Mouse (Mus musculus) limb, embryonic 15.5 days (tissue): ENCODE measurements around the gene Hoxc10. TPM values are rescaled to one million over a fixed set of nuclear protein-coding genes. Genes with fewer than 3 reads are reported as not detected.
A peak's percentile ranks its signal among the peaks of the same experiment; 100 is the strongest.

Experiments used
- ATAC-seq: fragments of 200-750 bp; cut with Nextera tagmentation; 2 replicates; pipeline ENCODE4 v1.8.0; 2017; ENCODE audit warnings: low read depth, moderate TSS enrichment; ENCODE audit not compliant: insufficient number of reproducible peaks, low FRiP score, low TSS enrichment
- H3K27ac ChIP-seq: fragments of 300-500 bp; sonication (generic); 2 replicates; pipeline ENCODE4 v1.5.1; 2015; ENCODE audit warnings: moderate library complexity, mild to moderate bottlenecking, inconsistent platforms
- H3K27me3 ChIP-seq: fragments of 300-500 bp; sonication (generic); 2 replicates; pipeline ENCODE4 v1.6.1; 2015; ENCODE audit warnings: inconsistent platforms
- H3K36me3 ChIP-seq: fragments of 300-500 bp; sonication (generic); 2 replicates; pipeline ENCODE4 v1.6.1; 2015; ENCODE audit warnings: inconsistent platforms
- H3K4me1 ChIP-seq: fragments of 300-500 bp; sonication (generic); 2 replicates; pipeline ENCODE4 v1.6.1; 2015; ENCODE audit warnings: inconsistent platforms
- H3K4me2 ChIP-seq: fragments of 300-500 bp; sonication (generic); 2 replicates; pipeline ENCODE4 v1.6.1; 2015; ENCODE audit warnings: mild to moderate bottlenecking, inconsistent platforms
- H3K4me3 ChIP-seq: fragments of 300-500 bp; sonication (generic); 2 replicates; pipeline ENCODE4 v1.5.1; 2015; ENCODE audit warnings: mild to moderate bottlenecking, inconsistent platforms
- H3K9ac ChIP-seq: fragments of 300-500 bp; sonication (generic); 2 replicates; pipeline ENCODE4 v1.6.1; 2015; ENCODE audit warnings: inconsistent platforms
- H3K9me3 ChIP-seq: fragments of 300-500 bp; sonication (generic); 2 replicates; pipeline ENCODE4 v1.6.1; 2016; ENCODE audit warnings: inconsistent platforms
- WGBS: fragments of 180-500 bp; shearing (Covaris S2); methylation state at CpG from one replicate; pipeline ENCODE4 v1.1.7; 2015; 5-methylcytosine and 5-hydroxymethylcytosine counted together
- polyA plus RNA-seq: library from polyadenylated mRNA; unstranded; fragments of >200 nt; fragmentation: Nextera tagmentation; extraction: Ambion mirVana; gene quantifications from 2 replicates; pipeline ENCODE4 v1.2.1, GENCODE M21; 2015

Hoxc10 gene
- polyA plus RNA-seq, 1 experiment from 2014 or later, result 5.6 TPM

DNA sequence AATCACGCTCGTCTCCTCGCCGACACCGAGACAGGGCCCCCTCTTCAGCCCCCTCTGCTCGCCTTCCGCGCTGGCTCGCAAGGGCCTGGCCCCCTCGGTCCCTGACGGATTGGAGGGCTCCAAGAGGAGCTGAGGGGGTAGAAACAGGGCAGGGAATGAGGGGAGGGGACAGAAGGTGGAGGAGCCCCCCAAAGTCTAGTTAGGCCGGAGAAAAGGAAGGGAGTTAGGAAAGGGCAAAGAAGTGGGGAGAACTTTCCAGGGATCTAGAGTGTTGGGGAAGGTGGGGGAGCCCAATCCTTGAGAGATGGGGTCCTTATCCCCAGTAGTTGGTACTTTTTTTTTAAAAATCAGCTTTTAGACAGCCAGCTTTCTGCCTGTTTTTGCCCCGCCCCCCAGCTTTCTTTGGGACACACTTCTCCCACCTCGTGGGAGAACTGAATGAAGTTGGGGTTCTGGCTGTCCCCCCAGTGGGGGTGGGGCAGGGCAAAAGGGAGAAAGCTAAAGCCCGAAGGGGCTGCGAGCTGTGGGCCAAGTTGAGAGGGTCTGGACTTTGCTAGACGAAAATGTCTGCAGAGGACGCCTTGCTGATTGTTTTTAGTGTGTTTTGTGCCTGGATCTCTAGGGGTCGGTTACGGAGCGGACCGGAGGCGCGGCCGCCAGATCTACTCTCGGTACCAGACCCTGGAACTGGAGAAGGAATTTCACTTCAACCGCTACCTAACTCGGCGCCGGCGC lies 43.7 kb downstream of the Hoxc10 start:
- 16% methylated on average over 31 of the region's 31 CpGs for WGBS
- no peak overlapping the region for H3K9ac ChIP-seq
- H3K9me3 ChIP-seq, result no peaks in the 10 kb centered on the region
- peak overlapping the region; percentile 35 for H3K4me2 ChIP-seq
- peak overlapping the region; percentile 21 for H3K4me3 ChIP-seq
- peaks cover 52% of the 10 kb centered on the region for H3K4me1 ChIP-seq
- no peak for ATAC-seq
- H3K36me3 ChIP-seq, result no peaks in the 10 kb centered on the region
- H3K27me3 ChIP-seq, result peaks cover 96% of the 10 kb centered on the region
- no peak overlapping the region; the same call in 1 of the 2 replicates for H3K27ac ChIP-seq

DNA sequence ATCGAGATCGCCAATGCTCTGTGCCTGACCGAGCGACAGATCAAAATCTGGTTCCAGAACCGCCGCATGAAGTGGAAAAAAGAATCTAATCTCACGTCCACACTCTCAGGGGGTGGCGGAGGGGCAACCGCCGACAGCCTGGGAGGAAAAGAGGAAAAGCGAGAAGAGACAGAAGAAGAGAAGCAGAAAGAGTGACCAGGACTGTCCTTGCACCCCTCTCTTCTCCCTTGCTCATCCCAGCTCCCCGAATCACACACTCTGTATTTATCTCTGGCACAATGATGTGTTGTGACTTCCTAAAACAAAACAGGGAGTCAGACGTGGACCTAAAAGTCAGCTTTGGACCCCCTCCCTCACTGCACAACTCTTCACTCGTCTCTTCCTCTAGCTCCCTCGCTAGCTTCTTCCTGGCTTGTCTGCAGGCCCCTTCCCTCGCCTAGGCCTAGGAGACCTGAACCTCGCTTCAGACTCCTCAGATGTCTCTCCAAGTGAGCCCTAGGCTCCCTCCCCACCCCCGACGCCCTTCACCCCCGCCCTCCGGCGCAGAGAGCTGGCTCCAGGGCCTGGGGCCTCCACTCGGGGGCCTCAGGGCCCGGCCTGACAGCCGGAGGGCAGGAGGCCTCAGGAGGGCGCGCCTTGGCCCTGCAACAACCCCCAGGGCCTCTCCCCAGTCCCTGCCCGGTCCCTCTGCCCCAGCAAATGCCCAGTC lies 44.4 kb downstream of the Hoxc10 start:
- Histone ChIP-seq H3K9ac (no peak overlapping the region), H3K36me3 (no peaks in the 10 kb centered on the region), H3K4me1 (peaks cover 52% of the 10 kb centered on the region), H3K27ac (no peak overlapping the region), H3K4me3 (peak overlapping the region; percentile 21; the same call in 1 of the 2 replicates), H3K4me2 (peak overlapping the region; percentile 35; the same call in 1 of the 2 replicates), H3K9me3 (no peaks in the 10 kb centered on the region), H3K27me3 (peaks cover 96% of the 10 kb centered on the region)
- no peak for ATAC-seq
- 22% methylated on average over 28 of the region's 28 CpGs for WGBS

DNA sequence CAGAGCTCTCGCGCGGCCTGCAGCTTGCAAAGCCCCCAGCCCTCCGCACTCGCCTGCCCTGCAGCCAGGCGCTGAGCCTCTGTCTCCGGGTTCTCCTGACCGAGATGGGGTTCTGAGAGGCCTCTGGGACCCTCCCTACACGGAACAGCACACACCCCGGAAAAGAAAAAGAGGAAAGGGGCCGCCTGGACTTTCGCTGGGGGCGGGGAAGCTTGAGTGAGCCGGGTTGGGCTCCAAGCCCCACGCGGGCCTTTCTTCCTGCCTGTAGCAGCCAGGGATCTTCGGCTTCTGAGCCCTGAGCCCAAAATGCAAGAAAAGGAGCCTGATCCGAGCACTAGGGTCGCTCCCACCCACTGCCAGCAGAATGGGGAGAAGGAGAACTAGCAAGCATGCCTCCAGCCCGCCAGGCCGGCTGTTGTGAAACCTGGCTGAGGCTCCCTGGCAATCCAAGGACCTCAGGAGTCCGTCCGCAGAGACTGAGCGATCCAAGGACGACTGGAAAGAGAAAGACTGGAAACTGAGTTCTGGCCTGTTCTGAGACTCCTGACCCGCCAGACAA lies 45.4 kb downstream of the Hoxc10 start:
- no peak overlapping the region for H3K27ac ChIP-seq
- H3K9me3 ChIP-seq, result no peaks in the 10 kb centered on the region
- ATAC-seq, result no peak
- no peaks in the 10 kb centered on the region for H3K36me3 ChIP-seq
- H3K4me3 ChIP-seq, result no peak overlapping the region
- WGBS, result 25% methylated on average over 26 of the region's 26 CpGs
- peaks cover 96% of the 10 kb centered on the region for H3K27me3 ChIP-seq
- peaks cover 53% of the 10 kb centered on the region for H3K4me1 ChIP-seq
- H3K4me2 ChIP-seq, result no peak overlapping the region
- H3K9ac ChIP-seq, result no peak overlapping the region

DNA sequence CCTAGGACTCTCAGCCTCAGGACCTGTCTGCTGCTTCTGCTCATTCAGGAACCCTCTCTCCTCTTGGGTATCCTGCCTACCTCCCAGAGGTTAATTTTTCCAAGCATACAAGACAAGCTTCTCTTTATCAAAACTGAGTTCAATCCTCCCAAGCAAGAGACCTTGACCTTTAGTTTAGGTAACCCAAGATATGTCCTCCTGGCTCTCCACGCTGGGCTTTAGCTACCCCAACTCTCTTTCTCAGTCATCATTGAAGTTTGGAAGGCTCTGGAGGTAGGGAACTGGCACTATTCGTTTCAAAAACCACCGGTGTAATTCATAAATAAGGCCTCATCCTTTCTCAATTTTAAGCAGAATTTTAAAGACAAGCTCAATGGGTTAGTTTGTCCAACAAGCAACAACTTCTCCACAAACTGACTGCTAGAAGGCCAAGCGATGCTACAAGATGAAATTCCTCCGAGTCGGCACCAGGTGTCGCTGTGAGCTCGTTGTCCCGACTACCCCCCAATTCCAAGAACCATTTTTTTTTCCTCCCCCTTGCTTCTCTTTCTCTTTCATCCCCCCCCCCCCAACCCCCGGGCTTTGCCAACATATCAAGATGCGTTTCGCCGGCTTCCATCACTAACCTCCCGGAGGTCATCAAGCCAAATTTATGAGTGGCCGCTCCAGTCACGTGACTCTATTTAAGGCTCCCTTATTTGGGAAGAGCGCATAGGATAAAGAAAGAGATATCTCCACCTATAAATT lies 46.8 kb downstream of the Hoxc10 start:
- WGBS, result 5% methylated on average over 17 of the region's 17 CpGs
- ATAC-seq, result no peak
- peaks cover 50% of the 10 kb centered on the region for H3K4me1 ChIP-seq

DNA sequence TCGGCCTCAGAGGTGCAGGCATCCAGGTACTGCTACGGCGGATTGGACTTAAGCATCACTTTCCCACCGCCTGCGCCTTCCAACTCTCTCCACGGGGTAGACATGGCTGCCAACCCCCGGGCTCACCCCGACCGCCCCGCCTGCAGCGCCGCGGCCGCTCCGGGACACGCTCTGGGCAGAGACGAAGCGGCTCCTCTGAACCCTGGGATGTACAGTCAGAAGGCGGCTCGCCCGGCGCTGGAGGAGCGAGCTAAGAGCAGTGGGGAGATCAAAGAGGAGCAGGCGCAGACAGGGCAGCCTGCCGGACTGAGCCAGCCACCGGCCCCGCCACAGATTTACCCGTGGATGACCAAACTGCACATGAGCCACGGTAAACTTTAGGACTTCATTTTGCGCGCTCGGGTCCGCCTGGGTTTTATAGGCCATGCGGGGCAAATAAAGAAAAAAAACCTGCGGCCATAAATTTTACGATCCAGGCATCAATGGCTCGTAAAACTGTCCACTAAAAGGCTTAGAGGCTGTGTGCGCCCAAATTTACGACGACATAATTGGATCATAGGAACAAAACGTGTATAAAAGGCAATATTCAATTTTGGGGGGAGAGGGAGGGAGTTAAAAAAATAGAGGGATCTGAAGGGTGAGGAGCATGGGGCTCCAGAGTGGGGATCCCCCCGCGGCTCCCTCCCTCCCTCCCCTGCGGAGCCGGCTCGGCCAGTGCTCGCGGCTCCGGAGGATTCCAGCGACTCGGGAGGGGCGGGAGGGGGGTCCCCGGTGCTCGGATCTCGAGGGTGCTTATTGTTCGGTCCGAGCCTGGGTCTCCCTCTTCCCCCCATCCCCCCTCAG lies 47.8 kb downstream of the Hoxc10 start:
- peak overlapping the region; percentile 36 for H3K4me3 ChIP-seq
- ATAC-seq, result peak; percentile 50
- H3K9me3 ChIP-seq, result no peaks in the 10 kb centered on the region
- WGBS, result under 1% methylated on average over 48 of the region's 57 CpGs
- peaks cover 97% of the 10 kb centered on the region for H3K27me3 ChIP-seq
- H3K27ac ChIP-seq, result peak overlapping the region; percentile 47
- no peak overlapping the region for H3K9ac ChIP-seq
- peaks cover 49% of the 10 kb centered on the region for H3K4me1 ChIP-seq
- H3K36me3 ChIP-seq, result no peaks in the 10 kb centered on the region
- peak overlapping the region; percentile 69 for H3K4me2 ChIP-seq

More for the DNA sequence above, 46.8 kb downstream of the Hoxc10 start:
- Histone ChIP-seq H3K4me2 (peak overlapping the region; percentile 69), H3K9me3 (no peaks in the 10 kb centered on the region), H3K9ac (no peak overlapping the region), H3K4me3 (peak overlapping the region; percentile 36), H3K27ac (no peak overlapping the region), H3K36me3 (no peaks in the 10 kb centered on the region), H3K27me3 (peaks cover 97% of the 10 kb centered on the region)

DNA sequence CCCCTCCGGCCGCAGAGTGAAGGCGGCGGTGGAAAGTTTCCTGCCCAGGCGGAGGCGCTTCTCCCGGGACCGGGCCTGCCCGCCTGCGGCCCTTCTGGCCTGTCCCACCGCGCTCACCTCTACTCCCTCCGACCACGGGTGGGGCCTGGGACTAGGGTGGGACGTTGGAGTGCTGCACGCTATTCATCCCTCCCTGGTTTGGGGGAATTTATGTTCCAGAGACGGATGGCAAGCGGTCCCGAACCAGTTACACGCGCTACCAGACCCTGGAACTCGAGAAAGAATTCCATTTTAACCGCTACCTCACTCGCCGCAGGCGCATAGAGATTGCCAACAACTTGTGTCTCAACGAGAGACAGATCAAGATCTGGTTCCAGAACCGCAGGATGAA lies 48.4 kb downstream of the Hoxc10 start:
- Histone ChIP-seq H3K9me3 (no peaks in the 10 kb centered on the region), H3K36me3 (no peaks in the 10 kb centered on the region), H3K27ac (peak overlapping the region; percentile 14), H3K4me1 (peaks cover 43% of the 10 kb centered on the region), H3K27me3 (peaks cover 97% of the 10 kb centered on the region), H3K4me2 (peak overlapping the region; percentile 69), H3K4me3 (peak overlapping the region; percentile 36), H3K9ac (no peak overlapping the region)
- no peak for ATAC-seq
- WGBS, result 4% methylated on average over 26 of the region's 28 CpGs

DNA sequence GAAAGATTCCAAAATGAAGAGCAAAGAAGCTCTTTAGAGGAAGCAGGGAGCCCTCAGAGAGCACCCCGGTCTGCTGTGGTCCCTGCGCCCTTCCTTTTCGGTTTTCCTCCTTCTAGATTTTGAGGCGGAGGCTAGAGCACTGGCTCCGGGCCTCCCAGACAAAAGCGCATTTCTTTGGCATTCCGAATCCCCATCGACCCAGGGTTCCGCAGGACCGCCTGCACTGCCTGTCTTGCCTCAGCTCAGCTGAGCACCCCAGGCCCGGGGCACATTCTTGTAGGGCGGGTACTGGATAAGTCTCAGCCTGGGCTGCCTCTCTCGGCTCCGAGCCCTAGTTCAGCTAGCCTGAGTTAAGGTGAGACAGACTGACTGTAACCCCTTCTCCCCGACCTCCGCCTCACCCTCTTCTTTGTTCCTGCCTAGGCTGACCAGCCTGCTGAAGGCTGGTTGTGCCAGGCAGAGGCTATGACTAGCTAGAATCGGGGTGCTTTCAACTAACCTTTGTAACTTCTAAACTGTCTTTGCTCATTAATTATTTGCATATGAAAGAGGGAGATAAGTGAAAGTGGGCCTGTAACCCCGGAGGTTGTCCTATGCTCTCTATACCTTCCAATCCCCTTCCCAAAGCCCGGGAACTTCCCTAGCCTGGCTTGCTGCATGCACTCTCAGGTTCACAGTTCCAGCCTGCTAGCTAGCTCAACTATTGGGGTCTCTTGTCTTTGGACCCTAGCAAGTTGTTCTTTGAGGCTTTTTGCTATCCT lies 49.0 kb downstream of the Hoxc10 start:
- no peaks in the 10 kb centered on the region for H3K9me3 ChIP-seq
- no peak overlapping the region for H3K4me3 ChIP-seq
- H3K9ac ChIP-seq, result no peak overlapping the region
- H3K27me3 ChIP-seq, result peaks cover 97% of the 10 kb centered on the region
- H3K4me1 ChIP-seq, result peaks cover 37% of the 10 kb centered on the region
- H3K36me3 ChIP-seq, result no peaks in the 10 kb centered on the region
- ATAC-seq, result no peak
- peak overlapping the region; percentile 69; the same call in 1 of the 2 replicates for H3K4me2 ChIP-seq
- no peak overlapping the region for H3K27ac ChIP-seq
- WGBS, result 13% methylated on average over 19 of the region's 19 CpGs

DNA sequence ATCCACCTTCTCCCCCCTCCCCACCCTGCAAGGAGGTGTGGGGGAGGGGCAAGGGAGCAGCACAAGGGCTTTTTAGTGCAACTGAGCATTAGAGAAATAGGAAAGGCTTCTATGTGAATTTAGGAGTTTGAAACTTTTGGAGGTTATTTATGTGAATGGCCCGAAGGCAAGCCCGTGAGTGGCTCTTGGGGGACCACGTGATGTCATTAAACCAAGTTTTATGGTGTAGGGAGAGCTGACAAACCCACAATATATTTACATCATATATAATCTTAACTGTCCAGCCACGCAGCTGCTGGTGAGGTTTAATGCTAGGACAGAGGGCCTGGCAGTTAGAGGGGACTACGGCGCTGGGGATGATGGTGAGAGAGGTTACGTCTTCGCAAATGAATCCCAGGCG lies 52.0 kb downstream of the Hoxc10 start, which contains the start of gene Hoxc4:
TSS of gene Hoxc4 (plus strand) at position 299 of the 400 bp plus-strand sequence.
- WGBS, result 24% methylated on average over 9 of the region's 9 CpGs
- Histone ChIP-seq H3K36me3 (no peaks in the 10 kb centered on the region), H3K4me2 (no peak within 1 kb of the TSS), H3K27me3 (peaks cover 97% of the 10 kb centered on the region), H3K4me1 (peaks cover 22% of the 10 kb centered on the region), H3K4me3 (no peak within 1 kb of the TSS), H3K27ac (no peak within 1 kb of the TSS), H3K9ac (no peak within 1 kb of the TSS), H3K9me3 (no peaks in the 10 kb centered on the region)
- no peak for ATAC-seq

DNA sequence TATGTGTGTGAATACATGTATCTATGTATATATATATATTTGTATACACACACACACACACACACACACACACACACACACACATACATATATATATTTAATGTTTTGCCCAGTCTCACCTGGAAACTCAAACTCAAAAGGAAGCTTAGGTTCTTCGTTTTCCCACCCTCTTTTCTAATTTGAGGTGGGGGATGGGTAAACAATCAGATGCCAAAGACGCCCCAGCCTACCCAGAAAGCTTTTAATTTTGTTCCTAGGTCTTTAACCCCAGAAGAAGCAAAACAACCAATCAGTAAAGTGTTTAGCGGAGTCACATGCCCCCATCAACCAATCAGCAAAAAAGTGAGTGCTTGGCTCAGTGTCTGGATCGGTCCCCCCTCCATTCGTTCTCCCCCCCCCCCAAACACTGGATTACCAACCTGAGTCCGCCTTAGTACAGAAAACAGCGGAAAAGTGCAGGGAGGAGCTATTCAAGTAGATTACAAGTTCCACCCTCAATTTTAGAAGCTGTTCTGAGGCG lies 54.4 kb downstream of the Hoxc10 start:
- Histone ChIP-seq H3K9ac (no peak overlapping the region), H3K4me2 (no peak overlapping the region), H3K36me3 (no peaks in the 10 kb centered on the region), H3K4me3 (no peak overlapping the region), H3K27ac (no peak overlapping the region), H3K27me3 (peaks cover 97% of the 10 kb centered on the region), H3K9me3 (no peaks in the 10 kb centered on the region), H3K4me1 (0 out of 2 replicates have a peak, but pooled peaks cover under 1% of the 10 kb centered on the region)
- WGBS, result 12% methylated on average over 8 of the region's 8 CpGs
- no peak for ATAC-seq
